Mouse (Mus musculus): ENCODE measurements around the gene Cbx7.

- TF ChIP-seq CTCF (IDR thresholded peaks at IDR 0.05 in 2 of 3, conservative IDR thresholded peaks at IDR 0.05 in 1 of 3; ENCODE audit: control insufficient read depth in 1 of 3, insufficient read depth in 1 of 3, low read depth in 2 of 3, low read length in 3 of 3, poor library complexity in 1 of 3, severe bottlenecking in 1 of 3) (no peak), POLR2AphosphoS2 (IDR thresholded peaks at IDR 0.05; ENCODE audit: low read length) (no peak), POLR2A (IDR thresholded peaks at IDR 0.05; ENCODE audit: control insufficient read depth in 1 of 2, insufficient read depth in 1 of 2, low read depth in 1 of 2, low read length in 2 of 2, poor library complexity in 1 of 2) (no peak), ZKSCAN1 (IDR thresholded peaks at IDR 0.05; ENCODE audit: low read depth, low read length) (no peak), EP300 (IDR thresholded peaks at IDR 0.05; ENCODE audit: low read depth in 1 of 2, low read length in 2 of 2) (no peak), ZNF384 (IDR thresholded peaks at IDR 0.05; ENCODE audit: low read depth, low read length) (no peak), BHLHE40 (IDR thresholded peaks at IDR 0.05; ENCODE audit: borderline replicate concordance, low read depth, low read length) (no peak), RAD21 (IDR thresholded peaks at IDR 0.05; ENCODE audit: low read depth, low read length) (no peak), CHD1 (IDR thresholded peaks at IDR 0.05; ENCODE audit: low read depth, low read length) (no peak), SIN3A (IDR thresholded peaks at IDR 0.05; ENCODE audit: low read length) (no peak), GATA1 (IDR thresholded peaks at IDR 0.05; ENCODE audit: low read depth, low read length) (no peak), MXI1 (IDR thresholded peaks at IDR 0.05; ENCODE audit: low read depth, low read length) (no peak; the same call in 1 of the 2 replicates)
Observed at GRCm38 (mm10) chr15:79892995-79893823, 77.7 kb downstream of the Cbx7 start.

Data from MEL (cell line).